Mouse (Mus musculus): ENCODE measurements around the gene Ear14.
"Not testable (repeated sequence)": the region's sequence is repeated elsewhere in the genome, so short reads cannot be mapped to it uniquely, and the experiment has no call there.

Ear14 gene

GRCm38 (mm10) chr14:51252206-51252605, 49.0 kb downstream of the Ear14 start:
- DNase-seq (ENCODE audit: extremely low read depth, low read depth) = not testable (repeated sequence)

- no peak for DNase-seq (ENCODE audit: extremely low read depth, low read depth)
These were observed 50.4 kb downstream of the Ear14 start for GRCm38 (mm10) chr14:51253569-51253968.
